Mouse (Mus musculus) megakaryocyte, embryonic 14.5 days (primary cell): ENCODE measurements around the gene Vwf.

ENCODE experiments used
- FLI1 ChIP-seq: IDR thresholded peaks from 2 replicates; pipeline ENCODE4 v1.6.1; 2012; ENCODE audit warnings: low read length, inconsistent platforms, mixed read lengths
- GATA1 ChIP-seq: IDR thresholded peaks from 3 replicates; pipeline ENCODE4 v1.6.1; 2012; ENCODE audit warnings: mixed read lengths, low read length, inconsistent platforms, borderline replicate concordance

DNA sequence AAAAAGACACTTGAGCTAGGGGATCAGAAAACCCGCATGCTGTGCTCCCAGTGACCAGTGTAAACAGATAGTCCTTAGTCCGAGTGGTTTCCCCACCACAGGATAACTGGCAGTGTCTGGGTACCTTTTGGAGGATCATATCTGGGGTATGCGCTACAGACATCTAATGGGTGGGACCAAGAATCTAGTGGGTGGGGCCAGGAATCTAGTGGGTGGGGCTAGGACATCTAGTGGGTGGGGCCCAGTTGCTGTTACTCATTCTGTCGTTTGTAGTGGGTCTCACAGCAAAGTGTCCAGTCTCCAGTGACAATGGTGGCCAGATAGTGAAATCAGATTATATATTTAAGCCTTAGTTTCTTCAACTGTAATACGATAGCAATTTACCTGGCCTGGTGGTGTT is 14.5 kb downstream of the Vwf start:
- TF ChIP-seq FLI1 (no peak), GATA1 (no peak)
